Mouse (Mus musculus): ENCODE data around the gene Ss18l1.

The Ss18l1 gene

GRCm38 (mm10) chr2:180041577-180042255 is 593 bp upstream of the Ss18l1 start:
- DNase-seq: peak; percentile 92

GRCm38 (mm10) chr2:180042858-180043515 is 678 bp downstream of the Ss18l1 start:
- DNase-seq: no peak

- DNase-seq: no peak
Observed at GRCm38 (mm10) chr2:180045283-180045682, 3.0 kb downstream of the Ss18l1 start.

GRCm38 (mm10) chr2:180047580-180047979 is 5.3 kb downstream of the Ss18l1 start:
- DNase-seq: no peak

- DNase-seq: no peak
Observed at GRCm38 (mm10) chr2:180047980-180048635, 5.8 kb downstream of the Ss18l1 start.

- peak; percentile 94 for DNase-seq
Observed at GRCm38 (mm10) chr2:180050986-180051385, 8.7 kb downstream of the Ss18l1 start.

GRCm38 (mm10) chr2:180051986-180052733 is 9.9 kb downstream of the Ss18l1 start:
- peak; percentile 91 for DNase-seq

GRCm38 (mm10) chr2:180053001-180053400 is 10.7 kb downstream of the Ss18l1 start:
- no peak for DNase-seq

GRCm38 (mm10) chr2:180063338-180064131 is 21.2 kb downstream of the Ss18l1 start:
- DNase-seq: peak; percentile 85

- DNase-seq: peak; percentile 92
Observed at GRCm38 (mm10) chr2:180069770-180070480, 27.6 kb downstream of the Ss18l1 start.

- DNase-seq: peak; percentile 99
Observed at GRCm38 (mm10) chr2:180070481-180071453, 28.5 kb downstream of the Ss18l1 start, which contains the start of gene Mtg2. TSS of gene Mtg2 (plus strand) at chr2:180070588.

- no peak for DNase-seq
Observed at GRCm38 (mm10) chr2:180071671-180072070, 29.4 kb downstream of the Ss18l1 start.

- DNase-seq: no peak
Observed at GRCm38 (mm10) chr2:180072886-180073285, 30.6 kb downstream of the Ss18l1 start.

- no peak for DNase-seq
Observed at GRCm38 (mm10) chr2:180077622-180078021, 35.3 kb downstream of the Ss18l1 start.

- DNase-seq: peak; percentile 54
Observed at GRCm38 (mm10) chr2:180080680-180081079, 38.4 kb downstream of the Ss18l1 start.

- DNase-seq: no peak
Observed at GRCm38 (mm10) chr2:180083063-180083462, 40.8 kb downstream of the Ss18l1 start.

- DNase-seq: no peak
Observed at GRCm38 (mm10) chr2:180084565-180084964, 42.3 kb downstream of the Ss18l1 start.

- no peak for DNase-seq
Observed at GRCm38 (mm10) chr2:180085926-180086636, 43.8 kb downstream of the Ss18l1 start.

GRCm38 (mm10) chr2:180086637-180087027 is 44.3 kb downstream of the Ss18l1 start:
- DNase-seq: peak; percentile 83

- no peak for DNase-seq
Observed at GRCm38 (mm10) chr2:180087472-180087871, 45.2 kb downstream of the Ss18l1 start.
